Mouse (Mus musculus) bone marrow, adult 2 months (tissue): Measurements from ENCODE around the gene Dtd1. TPM values are rescaled to one million over a fixed set of nuclear protein-coding genes. Genes with fewer than 3 reads are reported as not detected.

ENCODE experiments used
- H3K27ac ChIP-seq: fragments of 200-500 bp; 2 replicates; pipeline ENCODE4 v1.5.1; 2012; ENCODE audit warnings: low read depth, mild to moderate bottlenecking, control low read depth, inconsistent platforms, low read length; ENCODE audit not compliant: control insufficient read depth, poor library complexity, insufficient read depth
- H3K4me1 ChIP-seq: fragments of 200-500 bp; 2 replicates; pipeline ENCODE4 v1.6.1; 2011; ENCODE audit warnings: low read length; ENCODE audit not compliant: control insufficient read depth, insufficient read depth
- H3K4me3 ChIP-seq: fragments of 200-500 bp; replicated peaks from 2 replicates; pipeline ENCODE3; 2011; ENCODE audit warnings: mild to moderate bottlenecking, low read depth, low read length, control low read depth; ENCODE audit not compliant: control insufficient read depth
- CTCF ChIP-seq: fragments of 200-500 bp; IDR thresholded peaks from 2 replicates; pipeline ENCODE4 v1.5.1; 2011; ENCODE audit warnings: low read length, control low read depth; ENCODE audit not compliant: control insufficient read depth, insufficient read depth
- POLR2A ChIP-seq: fragments of 200-500 bp; IDR thresholded peaks from 2 replicates; pipeline ENCODE4 v1.6.1; 2011; ENCODE audit warnings: low read depth, mild to moderate bottlenecking, control low read depth, low read length, borderline replicate concordance; ENCODE audit not compliant: control insufficient read depth
- WGBS: fragments of 180-500 bp; shearing (Covaris S2); methylation state at CpG from one replicate; pipeline ENCODE4 v1.1.7; 2018; 5-methylcytosine and 5-hydroxymethylcytosine counted together
- polyA plus RNA-seq: library from polyadenylated mRNA; stranded (reverse); fragments of >200 nt; gene quantifications from 2 replicates; pipeline ENCODE4 v1.2.4, GENCODE M21; 2011; ENCODE audit warnings: low replicate concordance; ENCODE audit not compliant: missing spikeins, insufficient read depth, insufficient read length

The Dtd1 gene
- polyA plus RNA-seq, 1 experiment: 5.6 TPM

DNA sequence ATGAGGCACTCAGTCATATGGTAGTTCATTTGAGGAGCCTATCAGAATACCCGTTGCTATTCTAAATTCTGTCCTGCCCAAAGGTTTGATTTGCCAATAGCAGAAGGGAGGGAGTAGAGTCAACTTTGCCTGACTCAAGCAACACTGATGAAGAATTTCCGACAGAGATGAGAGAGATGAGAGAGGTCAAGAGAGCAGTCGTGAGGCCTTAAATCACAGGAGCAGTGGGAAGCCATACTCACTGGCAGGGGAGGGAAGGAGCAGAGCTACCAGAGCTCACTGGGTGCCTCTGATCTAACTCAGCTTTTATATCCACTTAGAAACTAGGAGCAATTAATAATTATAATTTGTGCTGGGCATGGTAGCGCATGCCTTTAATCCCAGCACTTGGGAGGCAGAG is 182.8 kb downstream of the Dtd1 start:
- TF ChIP-seq CTCF: no peak
- TF ChIP-seq POLR2A: no peak
- Histone ChIP-seq H3K27ac (no peak overlapping the region), H3K4me1 (no peaks in the 10 kb centered on the region), H3K4me3 (no peak overlapping the region)
- WGBS: 80% methylated on average over 4 of the region's 4 CpGs

- 87% methylated on average over 1 of the region's 1 CpGs for WGBS
- Histone ChIP-seq H3K4me1 (no peaks in the 10 kb centered on the region), H3K4me3 (no peak overlapping the region), H3K27ac (no peak overlapping the region)
- TF ChIP-seq CTCF (no peak), POLR2A (no peak)
These were observed 183.5 kb downstream of the Dtd1 start for GRCm38 (mm10) chr2:144783190-144783589.

GRCm38 (mm10) chr2:144783831-144784230 is 184.1 kb downstream of the Dtd1 start:
- no peak overlapping the region for H3K27ac ChIP-seq
- H3K4me3 ChIP-seq: no peak overlapping the region
- TF ChIP-seq CTCF (no peak), POLR2A (no peak)
- no peaks in the 10 kb centered on the region for H3K4me1 ChIP-seq
- 86% methylated on average over 6 of the region's 6 CpGs for WGBS

GRCm38 (mm10) chr2:144791671-144792294 is 192.1 kb downstream of the Dtd1 start:
- TF ChIP-seq POLR2A: no peak
- TF ChIP-seq CTCF: no peak
- H3K4me3 ChIP-seq: no peak overlapping the region
- 71% methylated on average over 14 of the region's 14 CpGs for WGBS
- no peak overlapping the region for H3K27ac ChIP-seq
- no peaks in the 10 kb centered on the region for H3K4me1 ChIP-seq

GRCm38 (mm10) chr2:144797515-144797914 is 197.8 kb downstream of the Dtd1 start:
- TF ChIP-seq POLR2A: no peak
- TF ChIP-seq CTCF: no peak
- Histone ChIP-seq H3K27ac (no peak overlapping the region), H3K4me1 (no peaks in the 10 kb centered on the region; the same call in 1 of the 2 replicates), H3K4me3 (no peak overlapping the region)
- WGBS: 61% methylated on average over 8 of the region's 8 CpGs

- H3K4me1 ChIP-seq: no peaks in the 10 kb centered on the region; the same call in 1 of the 2 replicates
- 67% methylated on average over 15 of the region's 15 CpGs for WGBS
- TF ChIP-seq CTCF: no peak
- TF ChIP-seq POLR2A: no peak
- H3K4me3 ChIP-seq: no peak overlapping the region
- no peak overlapping the region for H3K27ac ChIP-seq
These were observed 208.4 kb downstream of the Dtd1 start for GRCm38 (mm10) chr2:144807766-144808754.

Other genes starting within 250 kb of the Dtd1 start
- 17.5 and 20.0 TPM in 2 replicates for gene Kat14, start 230.9 kb upstream of the Dtd1 start, polyA plus RNA-seq
- gene Pet117, start 230.9 kb upstream of the Dtd1 start, polyA plus RNA-seq: 1.7 TPM in 1 of 2 replicates, not detected in the other
- 0.29 and 0.37 TPM in 2 replicates for gene Dzank1, start 72.5 kb upstream of the Dtd1 start, polyA plus RNA-seq
- gene Polr3f, start 72.2 kb upstream of the Dtd1 start, polyA plus RNA-seq: 5.1 and 7.3 TPM in 2 replicates
- 4.0 and 4.6 TPM in 2 replicates for gene Rbbp9, start 49.0 kb upstream of the Dtd1 start, polyA plus RNA-seq
- 14.0 and 20.1 TPM in 2 replicates for gene Sec23b, start 43.7 kb upstream of the Dtd1 start, polyA plus RNA-seq
- gene Smim26, start 5.8 kb upstream of the Dtd1 start, polyA plus RNA-seq: 5.8 and 24.7 TPM in 2 replicates
- gene Scp2d1, start 223.8 kb downstream of the Dtd1 start, polyA plus RNA-seq: not detected in 2 replicates